ENCODE assay signal across 8 mouse cellular contexts in the genomic region with DNA sequence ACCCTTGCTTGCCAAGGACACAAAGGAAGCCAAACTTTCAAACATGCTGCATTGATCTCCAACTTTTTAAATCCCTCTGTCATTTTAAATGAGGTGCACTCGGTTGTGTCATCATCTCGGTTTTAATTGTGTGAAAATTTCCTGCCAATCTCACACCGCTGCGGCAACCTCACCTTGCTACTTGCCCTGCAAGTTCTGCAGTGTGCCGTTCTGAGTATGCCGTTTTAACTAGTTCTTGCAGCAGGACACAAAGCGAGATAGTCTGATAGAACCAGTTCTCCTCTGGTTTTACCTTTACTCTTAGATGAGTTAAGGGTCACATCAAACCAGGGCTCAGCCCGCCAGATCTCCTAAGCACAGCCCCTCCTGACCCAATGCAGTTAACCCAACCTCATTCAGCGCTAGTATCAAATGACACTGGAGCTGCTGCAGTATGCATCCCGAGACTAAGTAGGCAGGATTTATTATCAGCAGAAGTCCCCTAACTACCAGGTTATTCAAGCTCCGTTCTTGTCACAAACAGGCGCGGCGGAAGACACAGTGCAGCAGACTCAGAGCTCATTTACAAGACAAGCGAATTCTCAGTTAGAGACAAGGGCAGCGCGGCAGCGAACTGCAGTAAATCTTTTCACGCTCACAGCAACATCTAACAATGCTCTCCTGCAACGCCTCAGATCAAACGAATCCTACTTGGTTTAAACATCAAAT. TPM values are rescaled to one million over a fixed set of nuclear protein-coding genes. Genes with fewer than 3 reads are reported as not detected.
A peak's percentile ranks its signal among the peaks of the same experiment; 100 is the strongest.
DNase-seq lines count a peak whose midpoint lies in the region; ATAC-seq and TF ChIP-seq lines count a peak whose summit lies in the region.

No protein-coding gene starts in this region.

- TF ChIP-seq CTCF in olfactory bulb, adult 2 months (IDR thresholded peaks at IDR 0.05; ENCODE audit: insufficient read depth, low read depth, low read length), result no peak
- no peak for TF ChIP-seq CTCF in lung, postnatal 0 days (IDR thresholded peaks at IDR 0.05)

- TF ChIP-seq EP300 in lung, postnatal 0 days (IDR thresholded peaks at IDR 0.05), result no peak

- 7% methylated on average over 21 of the region's 21 CpGs for WGBS in heart, embryonic 10.5 days
- WGBS in embryonic facial prominence, embryonic 15.5 days, result 7% methylated on average over 21 of the region's 21 CpGs
- 20% methylated on average over 21 of the region's 21 CpGs for WGBS in olfactory bulb, adult 2 months
- 8% methylated on average over 21 of the region's 21 CpGs for WGBS in lung, postnatal 0 days

- 0 out of 2 replicates have a peak, but pooled peaks cover 4% of the 10 kb centered on the region for H3K27me3 ChIP-seq in heart, embryonic 10.5 days (ENCODE audit: insufficient read depth, poor library complexity, severe bottlenecking)
- H3K27me3 ChIP-seq in embryonic facial prominence, embryonic 15.5 days, result no peaks in the 10 kb centered on the region
- no peaks in the 10 kb centered on the region for H3K27me3 ChIP-seq in lung, postnatal 0 days (replicated peaks; ENCODE audit: insufficient read depth, low read length)

- DNase-seq in heart, embryonic 10.5 days (ENCODE audit: low spot score), result no peak
- no peak for DNase-seq in heart, adult 18-20 months
- peak; percentile 22 for DNase-seq in WW6 (ENCODE audit: low read depth, low spot score)
- DNase-seq in layer of hippocampus, adult 8-10 months (ENCODE audit: low spot score in 2 of 2), result peak; percentile 20 to 23
- no peak for DNase-seq in lung, postnatal 0 days (ENCODE audit: low spot score)

- no peaks in the 10 kb centered on the region for H3K4me1 ChIP-seq in heart, embryonic 10.5 days
- H3K4me1 ChIP-seq in embryonic facial prominence, embryonic 15.5 days, result 0 out of 2 replicates have a peak, but pooled peaks cover 4% of the 10 kb centered on the region
- no peaks in the 10 kb centered on the region; the same call in 1 of the 2 replicates for H3K4me1 ChIP-seq in olfactory bulb, adult 2 months (ENCODE audit: control insufficient read depth, insufficient read depth, low read length)
- H3K4me1 ChIP-seq in lung, postnatal 0 days (ENCODE audit: insufficient read depth, low read depth, low read length), result no peaks in the 10 kb centered on the region

- peak overlapping the region; percentile 52 for H3K4me3 ChIP-seq in heart, embryonic 10.5 days
- peak overlapping the region; percentile 18; the same call in 1 of the 2 replicates for H3K4me3 ChIP-seq in embryonic facial prominence, embryonic 15.5 days (replicated peaks)
- H3K4me3 ChIP-seq in olfactory bulb, adult 2 months (ENCODE audit: insufficient read depth, low read depth, low read length), result peak overlapping the region; percentile 37
- H3K4me3 ChIP-seq in lung, postnatal 0 days (ENCODE audit: low read depth, low read length), result no peak overlapping the region

- H3K9ac ChIP-seq in embryonic facial prominence, embryonic 15.5 days, result no peak overlapping the region
- no peak overlapping the region for H3K9ac ChIP-seq in lung, postnatal 0 days (replicated peaks; ENCODE audit: low read depth)

- H3K36me3 ChIP-seq in heart, embryonic 10.5 days, result no peaks in the 10 kb centered on the region
- H3K36me3 ChIP-seq in embryonic facial prominence, embryonic 15.5 days, result no peaks in the 10 kb centered on the region
- no peaks in the 10 kb centered on the region for H3K36me3 ChIP-seq in lung, postnatal 0 days (ENCODE audit: insufficient read depth, low read length)

- peak overlapping the region; percentile 36 for H3K4me2 ChIP-seq in embryonic facial prominence, embryonic 15.5 days (replicated peaks)
- H3K4me2 ChIP-seq in lung, postnatal 0 days (replicated peaks; ENCODE audit: low read depth, low read length), result no peak overlapping the region; the same call in 1 of the 2 replicates

- H3K9me3 ChIP-seq in heart, embryonic 10.5 days, result no peaks in the 10 kb centered on the region
- H3K9me3 ChIP-seq in embryonic facial prominence, embryonic 15.5 days (replicated peaks), result no peaks in the 10 kb centered on the region
- H3K9me3 ChIP-seq in lung, postnatal 0 days (ENCODE audit: low read length), result no peaks in the 10 kb centered on the region

- ATAC-seq in embryonic facial prominence, embryonic 15.5 days (ENCODE audit: insufficient number of reproducible peaks, low FRiP score, low TSS enrichment, low read depth), result no peak
- ATAC-seq in erythroid progenitor cell, adult 5-6 weeks (replicated peaks; ENCODE audit: low FRiP score, poor library complexity, severe bottlenecking), result no peak
- no peak for ATAC-seq in lung, postnatal 0 days

- no peak for TF ChIP-seq POLR2A in olfactory bulb, adult 2 months (IDR thresholded peaks at IDR 0.05; ENCODE audit: insufficient read depth, low read depth, low read length)

- H3K27ac ChIP-seq in heart, embryonic 10.5 days, result no peak overlapping the region
- H3K27ac ChIP-seq in embryonic facial prominence, embryonic 15.5 days (replicated peaks), result no peak overlapping the region
- H3K27ac ChIP-seq in olfactory bulb, adult 2 months (ENCODE audit: insufficient read depth, low read depth, low read length), result no peak overlapping the region
- no peak overlapping the region for H3K27ac ChIP-seq in lung, postnatal 0 days (ENCODE audit: low read length)

RNA-seq across cellular contexts. Expression of gene Scn1a, which starts 0.7 kb away (rescaled TPM):
- polyA plus RNA-seq in heart, embryonic 10.5 days (2016; fragmentation: Nextera tagmentation; extraction: Ambion mirVana), result 0.07 and 0.24 TPM in 2 replicates
- total RNA-seq in heart, adult 18-20 months (2021), result not detected
- polyA plus RNA-seq in embryonic facial prominence, embryonic 15.5 days (2015; fragmentation: Nextera tagmentation; extraction: Ambion mirVana), result 0.79 and 0.81 TPM in 2 replicates
- 10 to 100 TPM; 65.6 to 81.2 (median 75.2) TPM for total RNA-seq in layer of hippocampus, adult 8-10 months (2022)
- polyA plus RNA-seq in olfactory bulb, adult 2 months (2012; ENCODE audit: insufficient read depth, insufficient read length, low replicate concordance, missing spikeins), result 96.8 TPM in 1 of 2 replicates, not detected in the other
- not detected in 2 replicates for total RNA-seq in erythroid progenitor cell, adult 5-6 weeks (2015; ENCODE audit: low replicate concordance)
- total RNA-seq in erythroid progenitor cell, adult 5-6 weeks (2017; ENCODE audit: low replicate concordance), result not detected in 2 replicates
- polyA plus RNA-seq in lung, postnatal 0 days (2015; fragmentation: Nextera tagmentation; extraction: Ambion mirVana), result not detected in 2 replicates

Comparison
In these comparisons a context has a peak if more than half of its experiments do, and no peak if none do; other contexts are left out.
1. DNase-seq: peak in WW6 (single experiment) and layer of hippocampus, adult 8-10 months (2 of 2); none in heart, embryonic 10.5 days (single experiment), heart, adult 18-20 months (0 of 2) and lung, postnatal 0 days (single experiment).